Mouse (Mus musculus): ENCODE data around the gene Mctp2. TPM values are rescaled to one million over a fixed set of nuclear protein-coding genes. Genes with fewer than 3 reads are reported as not detected.
A peak's percentile ranks its signal among the peaks of the same experiment; 100 is the strongest.

The Mctp2 gene
- total and polyA plus RNA-seq, 2 experiments from 2014 or later: 0.25 to 2.1 TPM

DNA sequence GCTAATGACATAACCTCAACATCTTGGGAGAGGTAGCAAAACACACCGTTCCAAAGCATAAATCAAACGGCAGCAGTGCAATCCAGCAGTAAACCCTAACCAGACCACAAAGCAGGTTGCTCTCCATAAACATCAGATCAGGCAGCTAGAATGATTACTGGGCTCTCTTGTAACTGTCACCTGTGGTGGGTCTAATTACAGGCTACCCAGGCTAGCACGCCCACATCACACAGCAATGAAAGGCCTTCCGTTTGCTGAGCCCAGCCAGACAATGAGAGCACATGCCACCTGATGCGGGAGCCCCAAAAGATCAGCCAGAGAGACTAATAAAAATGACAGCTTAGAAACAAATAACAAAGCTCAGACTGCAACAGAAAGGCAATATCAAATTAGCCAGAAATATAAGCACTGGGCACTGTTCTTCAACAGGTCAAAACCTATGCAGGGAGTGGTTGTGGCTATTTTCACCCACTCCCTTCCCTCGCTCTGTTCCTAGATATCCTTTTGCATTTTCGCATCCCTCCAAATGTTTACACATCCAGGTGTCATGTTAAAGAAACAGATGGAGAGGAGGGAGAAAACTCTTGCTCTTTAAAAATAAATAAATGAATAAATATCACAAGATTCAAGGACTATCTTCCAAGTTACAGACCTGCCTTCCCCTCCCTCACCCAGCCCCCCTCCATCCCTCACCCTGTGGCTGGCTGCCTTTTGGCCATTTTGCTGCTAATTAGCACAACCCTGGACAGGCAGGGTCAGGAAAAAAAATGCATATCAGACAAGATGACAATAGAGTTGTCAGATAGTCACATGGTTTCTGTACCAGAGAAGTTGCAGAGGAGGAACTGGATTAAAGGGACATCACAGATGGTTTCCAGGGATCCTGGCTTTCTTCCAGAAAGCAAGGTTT lies 155.4 kb downstream of the Mctp2 start:
- Histone ChIP-seq H3K4me2 (ENCODE audit: low read depth) (no peak overlapping the region), H3K4me1 (ENCODE audit: insufficient read depth) (no peaks in the 10 kb centered on the region), H3K27ac (ENCODE audit: low read depth, low read length) (no peak overlapping the region), H3K4me3 (ENCODE audit: low read depth, low read length) (no peak overlapping the region), H3K9me3 (ENCODE audit: low read length) (no peaks in the 10 kb centered on the region), H3K27me3 (ENCODE audit: insufficient read depth, low read length) (no peaks in the 10 kb centered on the region), H3K36me3 (ENCODE audit: insufficient read depth) (no peaks in the 10 kb centered on the region), H3K9ac (no peak overlapping the region)
- 22% methylated on average over 7 of the region's 7 CpGs for WGBS
- TF ChIP-seq CTCF (IDR thresholded peaks at IDR 0.05; ENCODE audit: low read depth): no peak
- ATAC-seq: peak; percentile 51; the same call in 1 of the 2 replicates
- DNase-seq: no peak

DNA sequence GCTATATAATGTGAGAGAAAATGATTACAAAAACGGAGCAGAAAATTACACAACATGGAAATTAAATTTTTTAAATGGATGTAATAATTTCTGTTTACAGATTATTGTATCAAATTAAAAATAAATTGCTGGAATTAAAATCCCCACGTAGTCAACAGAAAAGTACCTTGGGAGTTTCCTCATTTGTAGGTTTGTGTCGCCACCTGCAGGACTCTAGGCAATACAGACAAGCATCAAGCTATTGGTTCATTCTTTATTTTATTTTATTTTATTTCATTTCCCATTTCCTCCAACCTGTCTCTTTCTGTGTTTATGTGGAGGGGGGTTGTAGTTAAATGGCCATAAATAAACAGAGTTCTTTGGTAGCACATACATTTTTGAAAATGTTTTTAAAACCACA lies 157.3 kb downstream of the Mctp2 start:
- Histone ChIP-seq H3K27ac (ENCODE audit: low read depth, low read length) (no peak overlapping the region), H3K9me3 (ENCODE audit: low read length) (no peaks in the 10 kb centered on the region), H3K4me1 (ENCODE audit: insufficient read depth) (no peaks in the 10 kb centered on the region), H3K9ac (no peak overlapping the region), H3K36me3 (ENCODE audit: insufficient read depth) (no peaks in the 10 kb centered on the region), H3K4me3 (ENCODE audit: low read depth, low read length) (no peak overlapping the region), H3K27me3 (ENCODE audit: insufficient read depth, low read length) (no peaks in the 10 kb centered on the region), H3K4me2 (ENCODE audit: low read depth) (no peak overlapping the region)
- peak; percentile 78 for TF ChIP-seq CTCF (IDR thresholded peaks at IDR 0.05; ENCODE audit: low read depth)
- 15% methylated on average over 3 of the region's 3 CpGs for WGBS
- ATAC-seq: no peak
- peak; percentile 81 for DNase-seq

DNA sequence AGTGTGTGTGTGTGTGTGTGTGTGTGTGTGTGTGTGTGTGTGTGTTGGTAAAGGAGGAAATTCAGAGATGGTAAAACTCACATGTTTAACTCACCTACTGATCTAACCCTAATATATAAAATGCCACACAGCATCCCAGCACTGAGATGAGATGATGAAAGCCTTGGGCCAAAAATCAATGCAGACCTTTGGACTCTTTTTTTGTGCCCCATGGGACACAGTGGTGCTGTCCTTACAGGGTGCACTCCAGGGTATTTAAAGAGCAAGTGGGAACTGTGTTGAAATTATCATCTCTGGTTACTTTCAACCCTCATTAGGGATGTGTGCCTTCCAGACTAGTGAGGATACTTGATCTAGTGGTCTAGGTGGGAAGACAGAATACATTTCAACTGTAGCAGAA lies 159.6 kb downstream of the Mctp2 start:
- H3K4me3 ChIP-seq (ENCODE audit: low read depth, low read length): no peak overlapping the region
- H3K4me2 ChIP-seq (ENCODE audit: low read depth): no peak overlapping the region
- ATAC-seq: no peak
- no peaks in the 10 kb centered on the region for H3K27me3 ChIP-seq (ENCODE audit: insufficient read depth, low read length)
- no peak for TF ChIP-seq CTCF (IDR thresholded peaks at IDR 0.05; ENCODE audit: low read depth)
- no peak overlapping the region for H3K27ac ChIP-seq (ENCODE audit: low read depth, low read length)
- no peak overlapping the region for H3K9ac ChIP-seq
- no peak for DNase-seq
- H3K4me1 ChIP-seq (ENCODE audit: insufficient read depth): no peaks in the 10 kb centered on the region
- no peaks in the 10 kb centered on the region for H3K36me3 ChIP-seq (ENCODE audit: insufficient read depth)
- H3K9me3 ChIP-seq (ENCODE audit: low read length): no peaks in the 10 kb centered on the region

DNA sequence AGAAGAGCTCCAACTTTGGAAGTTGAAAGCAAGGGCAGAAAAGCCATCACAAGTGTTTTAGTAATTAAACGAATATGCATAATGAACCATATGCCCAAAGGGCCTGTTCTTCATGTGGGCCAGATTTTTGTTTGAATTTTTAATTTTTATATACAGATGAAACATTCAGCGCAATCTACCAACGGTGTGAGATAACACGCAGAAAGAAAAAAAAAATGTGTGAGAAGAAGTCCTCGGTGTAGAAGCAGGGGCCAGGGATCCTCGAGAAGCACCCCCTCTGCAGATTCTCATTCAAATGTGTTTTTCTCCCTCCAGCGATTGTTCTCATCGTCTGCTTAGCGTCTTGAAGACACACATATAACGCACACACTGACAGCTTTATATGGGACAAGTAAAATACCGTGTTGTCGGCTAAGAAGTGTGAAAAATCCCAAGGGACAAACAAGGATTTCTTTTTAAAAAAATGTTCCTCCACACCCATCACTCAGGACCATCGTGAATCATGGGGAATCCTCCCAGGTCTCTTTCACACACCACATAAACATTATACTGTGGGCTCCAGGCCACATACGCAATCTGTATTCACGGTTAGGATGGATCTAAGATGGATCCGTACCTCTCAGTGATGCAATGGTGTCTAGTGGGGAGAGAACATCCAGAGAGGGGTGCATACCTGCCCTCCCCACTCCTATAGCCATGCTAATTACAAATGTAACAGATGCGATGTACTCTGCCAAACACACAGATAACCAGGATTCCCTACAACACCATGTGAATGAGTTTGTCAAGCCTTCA lies 160.5 kb downstream of the Mctp2 start:
- no peak overlapping the region for H3K27ac ChIP-seq (ENCODE audit: low read depth, low read length)
- peak; percentile 46 for DNase-seq
- WGBS: 46% methylated on average over 17 of the region's 17 CpGs

DNA sequence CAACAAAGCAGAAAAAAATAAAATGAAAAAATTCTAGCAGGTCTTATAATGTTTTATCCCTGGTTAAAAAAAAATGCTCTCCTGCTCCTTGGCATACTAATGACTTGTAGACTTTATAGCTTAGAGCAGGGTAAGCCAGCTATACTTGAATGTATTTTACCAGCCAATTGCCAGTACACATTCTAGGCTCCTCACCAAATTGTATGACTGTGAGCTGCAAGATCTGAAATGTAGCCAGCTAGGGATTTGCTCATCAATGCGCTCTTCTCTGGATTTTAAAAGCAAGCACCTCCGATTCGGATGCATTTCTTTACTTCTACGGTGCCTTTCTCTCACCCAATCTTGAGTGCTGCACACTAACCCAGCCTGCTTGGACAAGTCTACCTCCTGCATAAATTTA lies 167.7 kb downstream of the Mctp2 start:
- Histone ChIP-seq H3K27ac (ENCODE audit: low read depth, low read length) (no peak overlapping the region), H3K36me3 (ENCODE audit: insufficient read depth) (no peaks in the 10 kb centered on the region), H3K4me1 (ENCODE audit: insufficient read depth) (no peaks in the 10 kb centered on the region), H3K9ac (no peak overlapping the region), H3K27me3 (ENCODE audit: insufficient read depth, low read length) (no peaks in the 10 kb centered on the region), H3K4me2 (ENCODE audit: low read depth) (no peak overlapping the region), H3K4me3 (ENCODE audit: low read depth, low read length) (no peak overlapping the region), H3K9me3 (ENCODE audit: low read length) (no peaks in the 10 kb centered on the region)
- 84% methylated on average over 4 of the region's 4 CpGs for WGBS
- ATAC-seq (no peak), DNase-seq (peak; percentile 57)
- no peak for TF ChIP-seq CTCF (IDR thresholded peaks at IDR 0.05; ENCODE audit: low read depth)

More for the DNA sequence above, 160.5 kb downstream of the Mctp2 start:
- no peaks in the 10 kb centered on the region for H3K36me3 ChIP-seq (ENCODE audit: insufficient read depth)
- TF ChIP-seq CTCF (IDR thresholded peaks at IDR 0.05; ENCODE audit: low read depth): no peak
- H3K4me3 ChIP-seq (ENCODE audit: low read depth, low read length): no peak overlapping the region
- H3K27me3 ChIP-seq (ENCODE audit: insufficient read depth, low read length): no peaks in the 10 kb centered on the region
- no peaks in the 10 kb centered on the region for H3K4me1 ChIP-seq (ENCODE audit: insufficient read depth)
- peak; percentile 73 for ATAC-seq
- no peak overlapping the region for H3K4me2 ChIP-seq (ENCODE audit: low read depth)
- H3K9me3 ChIP-seq (ENCODE audit: low read length): no peaks in the 10 kb centered on the region
- no peak overlapping the region for H3K9ac ChIP-seq

DNA sequence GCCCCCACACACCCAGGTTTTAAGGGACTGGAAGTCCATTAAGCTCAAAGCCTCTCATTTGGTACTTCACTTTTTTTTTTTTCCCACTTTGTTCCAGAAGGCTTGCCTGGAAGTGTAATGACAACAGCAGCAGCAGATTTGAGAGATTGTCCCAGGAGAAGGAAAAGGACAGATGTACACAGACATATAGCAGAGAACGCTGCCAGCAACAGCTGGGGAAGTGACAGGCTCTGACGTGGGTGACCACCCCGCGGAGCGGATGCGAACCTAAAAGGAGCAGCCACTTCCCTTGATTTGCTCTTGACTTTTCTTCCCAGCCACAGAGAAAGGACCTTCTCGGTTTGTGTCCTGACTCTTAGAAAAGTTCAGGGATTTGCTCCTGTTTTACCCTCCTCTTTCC lies 185.4 kb downstream of the Mctp2 start:
- Histone ChIP-seq H3K9ac (no peak overlapping the region), H3K36me3 (ENCODE audit: insufficient read depth) (no peaks in the 10 kb centered on the region), H3K27me3 (ENCODE audit: insufficient read depth, low read length) (no peaks in the 10 kb centered on the region), H3K4me1 (ENCODE audit: insufficient read depth) (no peaks in the 10 kb centered on the region), H3K9me3 (ENCODE audit: low read length) (no peaks in the 10 kb centered on the region), H3K27ac (ENCODE audit: low read depth, low read length) (no peak overlapping the region), H3K4me2 (ENCODE audit: low read depth) (no peak overlapping the region), H3K4me3 (ENCODE audit: low read depth, low read length) (no peak overlapping the region)
- ATAC-seq (no peak), DNase-seq (no peak)
- no peak for TF ChIP-seq CTCF (IDR thresholded peaks at IDR 0.05; ENCODE audit: low read depth)
- 73% methylated on average over 7 of the region's 7 CpGs for WGBS

DNA sequence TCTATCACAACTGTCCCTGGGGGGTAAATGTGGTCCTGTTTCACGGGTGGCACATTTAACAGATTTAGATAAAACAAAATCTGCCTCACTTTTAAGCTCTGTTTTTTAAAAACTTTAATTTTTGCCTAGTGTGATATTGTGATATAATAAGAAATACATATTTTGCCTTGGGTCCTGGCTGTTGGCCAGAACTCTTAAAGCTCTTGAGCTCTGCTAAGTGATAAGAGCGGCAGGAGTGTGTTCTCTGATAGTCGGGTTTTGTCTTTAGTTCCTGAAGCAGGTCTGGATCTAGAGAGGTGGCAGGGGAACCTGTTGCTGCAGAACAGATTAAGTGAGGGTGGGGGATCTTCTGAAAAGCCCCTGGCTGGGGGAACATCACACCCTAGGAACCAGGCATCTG lies 186.7 kb downstream of the Mctp2 start:
- Histone ChIP-seq H3K4me2 (ENCODE audit: low read depth) (no peak overlapping the region), H3K9ac (no peak overlapping the region), H3K27ac (ENCODE audit: low read depth, low read length) (no peak overlapping the region), H3K27me3 (ENCODE audit: insufficient read depth, low read length) (no peaks in the 10 kb centered on the region), H3K4me1 (ENCODE audit: insufficient read depth) (no peaks in the 10 kb centered on the region), H3K9me3 (ENCODE audit: low read length) (no peaks in the 10 kb centered on the region), H3K4me3 (ENCODE audit: low read depth, low read length) (no peak overlapping the region), H3K36me3 (ENCODE audit: insufficient read depth) (no peaks in the 10 kb centered on the region)
- no peak for TF ChIP-seq CTCF (IDR thresholded peaks at IDR 0.05; ENCODE audit: low read depth)
- DNase-seq (peak; percentile 37), ATAC-seq (no peak)
- WGBS: 82% methylated on average over 3 of the region's 3 CpGs

Data from forebrain, postnatal 0 days (tissue).